Mouse (Mus musculus) limb, embryonic 13.5 days (tissue): Measurements from ENCODE around the gene Gm3591. TPM values are rescaled to one million over a fixed set of nuclear protein-coding genes. Genes with fewer than 3 reads are reported as not detected.
"Not testable (repeated sequence)": the region's sequence is repeated elsewhere in the genome, so short reads cannot be mapped to it uniquely, and the experiment has no call there.

Experiments
- ATAC-seq: fragments of 200-750 bp; cut with Nextera tagmentation; 2 replicates; pipeline ENCODE4 v1.8.0; 2017; ENCODE audit warnings: low read depth, moderate number of reproducible peaks, moderate TSS enrichment; ENCODE audit not compliant: low FRiP score
- H3K27ac ChIP-seq: fragments of 300-500 bp; sonication (generic); 2 replicates; pipeline ENCODE4 v1.5.1; 2015; ENCODE audit warnings: inconsistent platforms, mild to moderate bottlenecking, moderate library complexity
- H3K27me3 ChIP-seq: fragments of 300-500 bp; sonication (generic); 2 replicates; pipeline ENCODE4 v1.6.1; 2015; ENCODE audit warnings: mild to moderate bottlenecking, inconsistent platforms
- H3K36me3 ChIP-seq: fragments of 300-500 bp; sonication (generic); 2 replicates; pipeline ENCODE4 v1.6.1; 2015; ENCODE audit warnings: inconsistent platforms, mild to moderate bottlenecking, moderate library complexity
- H3K4me1 ChIP-seq: fragments of 300-500 bp; sonication (generic); 2 replicates; pipeline ENCODE4 v1.6.1; 2015; ENCODE audit warnings: inconsistent platforms
- H3K4me2 ChIP-seq: fragments of 300-500 bp; sonication (generic); replicated peaks from 2 replicates; pipeline ENCODE4 v1.6.1; 2015; ENCODE audit warnings: inconsistent platforms, mild to moderate bottlenecking, moderate library complexity
- H3K4me3 ChIP-seq: fragments of 300-500 bp; sonication (generic); 2 replicates; pipeline ENCODE4 v1.5.1; 2015; ENCODE audit warnings: moderate library complexity, mild to moderate bottlenecking, inconsistent platforms
- H3K9ac ChIP-seq: fragments of 300-500 bp; sonication (generic); 2 replicates; pipeline ENCODE4 v1.6.1; 2015; ENCODE audit warnings: mild to moderate bottlenecking, inconsistent platforms
- H3K9me3 ChIP-seq: fragments of 300-500 bp; sonication (generic); 2 replicates; pipeline ENCODE4 v1.6.1; 2016; ENCODE audit warnings: inconsistent platforms
- WGBS: fragments of 180-500 bp; shearing (Covaris S2); methylation state at CpG from one replicate; pipeline ENCODE4 v1.1.7; 2015; 5-methylcytosine and 5-hydroxymethylcytosine counted together
- polyA plus RNA-seq: library from polyadenylated mRNA; unstranded; fragments of >200 nt; fragmentation: Nextera tagmentation; extraction: Ambion mirVana; gene quantifications from 2 replicates; pipeline ENCODE4 v1.2.1, GENCODE M21; 2015

The Gm3591 gene
- 0.60 and 0.95 TPM in 2 replicates for polyA plus RNA-seq

DNA sequence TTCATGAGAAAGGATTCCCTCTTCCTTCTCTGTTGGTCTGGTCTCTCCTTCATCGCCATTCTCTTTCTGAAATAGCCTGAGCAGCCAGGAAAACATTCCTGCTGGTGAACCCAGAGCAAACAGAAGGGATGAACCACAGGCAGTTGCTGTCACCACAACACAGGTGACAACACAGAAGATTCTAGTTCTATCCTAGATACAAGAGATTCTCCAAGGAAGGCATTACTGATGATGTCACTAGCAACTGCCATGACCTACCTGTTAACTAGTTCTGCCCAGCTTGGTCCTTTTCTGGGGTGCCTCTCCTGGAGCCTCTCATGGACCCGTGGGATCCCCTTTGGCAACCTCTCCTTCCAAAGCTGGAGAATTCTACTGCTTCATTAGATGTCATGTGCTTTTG lies at the start of gene Gm3591:
Gene Gm3591 (minus strand): TSS at position 101 of the 400 bp plus-strand sequence.
- not testable (repeated sequence) for H3K9me3 ChIP-seq, H3K27me3 ChIP-seq, H3K9ac ChIP-seq, H3K4me2 ChIP-seq, H3K27ac ChIP-seq, H3K4me3 ChIP-seq, ATAC-seq, H3K4me1 ChIP-seq, H3K36me3 ChIP-seq
- no CpG with 5 or more reads among the region's 2 CpGs for WGBS

DNA sequence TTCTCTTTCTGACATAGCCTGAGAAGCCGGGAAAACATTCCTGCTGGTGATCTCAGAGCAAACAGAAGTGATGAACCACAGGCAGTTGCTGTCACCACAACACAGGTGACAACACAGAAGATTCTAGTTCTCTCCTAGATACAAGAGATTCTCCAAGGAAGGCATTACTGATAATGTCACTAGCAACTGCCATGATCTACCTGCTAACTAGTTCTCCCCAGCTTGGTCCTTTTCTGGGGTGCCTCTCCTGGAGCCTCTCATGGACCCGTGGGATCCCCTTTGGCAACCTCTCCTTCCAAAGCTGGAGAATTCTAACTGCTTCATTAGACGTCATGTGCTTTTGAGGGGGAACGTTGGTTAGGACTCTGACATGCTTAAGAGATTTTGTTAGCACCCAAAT lies 32.2 kb upstream of the Gm3591 start, which contains the start of gene Gm3594:
Gene Gm3594 (minus strand): TSS at position 101 of the 400 bp plus-strand sequence.
- ATAC-seq, H3K27ac ChIP-seq, H3K36me3 ChIP-seq, H3K4me1 ChIP-seq, H3K9ac ChIP-seq, H3K4me2 ChIP-seq, H3K9me3 ChIP-seq, H3K4me3 ChIP-seq, H3K27me3 ChIP-seq: not testable (repeated sequence)
- WGBS: no CpG with 5 or more reads among the region's 4 CpGs

DNA sequence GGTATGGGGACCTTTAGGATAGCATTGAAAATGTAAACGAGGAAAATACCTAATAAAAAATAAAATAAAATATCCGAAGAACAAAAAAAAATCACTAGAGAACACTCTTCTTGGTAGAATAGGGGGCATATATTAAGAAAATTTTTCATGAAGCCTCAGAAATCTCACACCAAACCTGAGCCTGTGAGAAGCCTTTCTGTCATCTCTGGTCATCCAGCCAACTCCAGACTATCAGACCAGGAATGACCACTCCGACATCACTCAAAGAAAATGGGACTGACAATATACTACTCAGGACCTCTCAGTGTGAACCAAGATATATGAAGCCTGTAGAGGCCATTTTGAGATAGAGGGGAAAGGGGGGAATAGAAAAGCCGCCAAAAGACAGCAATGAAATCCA lies 28.5 kb upstream of the Gm3591 start:
- not testable (repeated sequence) for H3K4me2 ChIP-seq, H3K9ac ChIP-seq, H3K27me3 ChIP-seq, H3K4me1 ChIP-seq, H3K36me3 ChIP-seq, H3K4me3 ChIP-seq, H3K9me3 ChIP-seq, ATAC-seq, H3K27ac ChIP-seq
- WGBS: 79% methylated on average over 3 of the region's 4 CpGs

DNA sequence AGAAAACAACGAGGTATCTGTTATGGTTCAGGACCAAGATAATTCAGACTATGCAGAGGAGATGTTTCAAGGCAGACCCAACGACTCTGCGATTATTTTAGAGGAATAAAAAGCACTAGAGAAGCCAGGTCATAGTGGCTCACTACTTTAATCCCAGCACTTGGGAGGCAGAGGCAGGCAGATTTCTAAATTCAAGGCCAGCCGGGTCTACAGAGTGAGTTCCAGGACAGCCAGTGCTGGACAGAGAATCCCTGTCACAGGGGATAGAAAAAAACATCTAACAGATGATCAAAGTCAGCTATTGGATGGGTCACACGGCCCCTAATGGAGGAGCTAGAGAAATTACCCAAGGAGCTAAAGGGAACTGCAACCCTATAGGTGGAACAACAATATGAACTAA lies 27.9 kb upstream of the Gm3591 start:
- not testable (repeated sequence) for H3K4me1 ChIP-seq, ATAC-seq, H3K27me3 ChIP-seq, H3K4me3 ChIP-seq, H3K9me3 ChIP-seq, H3K27ac ChIP-seq, H3K9ac ChIP-seq, H3K4me2 ChIP-seq, H3K36me3 ChIP-seq
- 72% methylated on average over 2 of the region's 5 CpGs for WGBS

DNA sequence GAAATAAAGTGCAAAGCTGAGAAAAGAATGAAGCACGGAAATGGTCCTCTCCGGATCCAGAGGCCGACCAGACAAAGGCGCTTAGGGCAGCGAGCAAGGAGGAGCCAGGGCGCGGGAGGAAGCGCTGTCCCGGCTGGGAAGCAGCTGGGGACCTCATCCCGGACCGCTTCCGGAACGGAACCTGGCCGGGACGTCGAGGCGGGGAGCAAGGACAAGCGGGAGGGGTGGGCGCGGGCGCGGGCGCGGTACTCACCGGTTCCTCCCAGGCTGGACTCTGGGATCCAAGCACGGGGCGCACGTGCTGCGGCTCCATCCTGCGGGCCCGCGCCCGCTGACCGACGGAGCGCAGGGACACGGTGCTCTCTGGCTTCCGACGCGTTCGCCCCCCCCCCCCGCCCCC lies 14.5 kb upstream of the Gm3591 start:
- H3K36me3 ChIP-seq, H3K27me3 ChIP-seq, H3K9ac ChIP-seq, H3K9me3 ChIP-seq, ATAC-seq, H3K4me1 ChIP-seq, H3K27ac ChIP-seq: not testable (repeated sequence)
- 10% methylated on average over 18 of the region's 42 CpGs for whole genome bisulfite sequencing
- peak overlapping the region; percentile 28 for H3K4me3 ChIP-seq
- peak overlapping the region; percentile 58 for H3K4me2 ChIP-seq

DNA sequence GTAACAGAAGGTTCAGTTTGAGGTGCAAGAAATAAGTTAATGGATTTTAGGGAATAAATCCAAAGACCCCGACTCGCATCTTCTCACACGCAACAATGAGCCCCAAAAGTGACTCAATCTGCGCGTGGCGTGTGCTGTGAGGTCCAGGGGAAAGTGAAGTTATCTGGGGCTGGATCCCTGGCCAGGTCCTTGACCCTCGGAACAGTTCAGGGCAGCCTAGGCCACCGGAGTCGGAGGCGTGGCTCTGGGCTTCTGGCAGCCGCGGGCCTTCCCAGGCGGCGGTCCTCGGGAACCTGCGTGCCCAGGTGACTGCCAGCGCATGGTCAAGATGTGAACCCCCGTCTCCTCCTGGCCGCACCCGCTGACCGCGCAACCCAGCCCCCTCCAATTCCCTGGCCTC lies 14.1 kb upstream of the Gm3591 start:
- Histone ChIP-seq H3K4me3 (peak overlapping the region; percentile 28), H3K4me2 (peak overlapping the region; percentile 58)
- not testable (repeated sequence) for H3K4me1 ChIP-seq, H3K27ac ChIP-seq, ATAC-seq, H3K36me3 ChIP-seq, H3K9me3 ChIP-seq, H3K27me3 ChIP-seq, H3K9ac ChIP-seq
- 26% methylated on average over 22 of the region's 22 CpGs for WGBS

DNA sequence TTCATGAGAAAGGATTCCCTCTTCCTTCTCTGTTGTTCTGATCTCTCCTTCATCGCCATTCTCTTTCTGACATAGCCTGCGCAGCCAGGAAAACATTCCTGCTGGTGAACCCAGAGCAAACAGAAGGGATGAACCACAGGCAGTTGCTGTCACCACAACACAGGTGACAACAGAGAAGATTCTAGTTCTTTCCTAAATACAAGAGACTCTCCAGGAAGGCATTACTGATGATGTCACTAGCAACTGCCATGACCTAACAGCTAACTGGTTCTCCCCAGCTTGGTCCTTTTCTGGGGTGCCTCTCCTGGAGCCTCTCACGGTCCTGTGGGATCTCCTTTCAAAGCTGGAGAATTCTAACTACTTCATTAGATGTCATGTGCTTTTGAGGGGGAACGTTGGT lies 22.1 kb downstream of the Gm3591 start, which contains the start of gene Gm16440:
Gene Gm16440 (minus strand): TSS at position 101 of the 400 bp plus-strand sequence.
- H3K9ac ChIP-seq, H3K27me3 ChIP-seq, H3K9me3 ChIP-seq, H3K4me1 ChIP-seq, H3K4me3 ChIP-seq, H3K4me2 ChIP-seq, H3K27ac ChIP-seq, H3K36me3 ChIP-seq, ATAC-seq: not testable (repeated sequence)
- WGBS: 83% methylated on average over 2 of the region's 4 CpGs

Other genes with a start within 250 kb of the Gm3591 start
- gene Gm21560, start 193.2 kb downstream of the Gm3591 start, polyA plus RNA-seq: not detected in 2 replicates
- gene Gm3411, start 125.2 kb downstream of the Gm3591 start, polyA plus RNA-seq: 1.4 and 1.7 TPM in 2 replicates
- gene Gm21103, start 107.6 kb downstream of the Gm3591 start, polyA plus RNA-seq: not detected in 2 replicates
- not detected in 2 replicates for gene Gm3618, start 68.8 kb downstream of the Gm3591 start, polyA plus RNA-seq
- gene Gm16440, start 22.2 kb downstream of the Gm3591 start, polyA plus RNA-seq: not detected in 2 replicates
- gene Gm3594, start 32.1 kb upstream of the Gm3591 start, polyA plus RNA-seq: not detected in 2 replicates
- not detected in 2 replicates for gene Gm8356, start 124.8 kb upstream of the Gm3591 start, polyA plus RNA-seq
- gene Gm3629, start 178.1 kb upstream of the Gm3591 start, polyA plus RNA-seq: 0.22 TPM in 1 of 2 replicates, not detected in the other
- gene Gm3460, start 209.9 kb upstream of the Gm3591 start, polyA plus RNA-seq: not detected in 2 replicates